Mouse (Mus musculus): ENCODE measurements around the gene Mitd1. TPM values are rescaled to one million over a fixed set of nuclear protein-coding genes. Genes with fewer than 3 reads are reported as not detected.

The Mitd1 gene
- total RNA-seq, 2 experiments from 2014 or later, result 11.2 to 12.8 TPM

DNA sequence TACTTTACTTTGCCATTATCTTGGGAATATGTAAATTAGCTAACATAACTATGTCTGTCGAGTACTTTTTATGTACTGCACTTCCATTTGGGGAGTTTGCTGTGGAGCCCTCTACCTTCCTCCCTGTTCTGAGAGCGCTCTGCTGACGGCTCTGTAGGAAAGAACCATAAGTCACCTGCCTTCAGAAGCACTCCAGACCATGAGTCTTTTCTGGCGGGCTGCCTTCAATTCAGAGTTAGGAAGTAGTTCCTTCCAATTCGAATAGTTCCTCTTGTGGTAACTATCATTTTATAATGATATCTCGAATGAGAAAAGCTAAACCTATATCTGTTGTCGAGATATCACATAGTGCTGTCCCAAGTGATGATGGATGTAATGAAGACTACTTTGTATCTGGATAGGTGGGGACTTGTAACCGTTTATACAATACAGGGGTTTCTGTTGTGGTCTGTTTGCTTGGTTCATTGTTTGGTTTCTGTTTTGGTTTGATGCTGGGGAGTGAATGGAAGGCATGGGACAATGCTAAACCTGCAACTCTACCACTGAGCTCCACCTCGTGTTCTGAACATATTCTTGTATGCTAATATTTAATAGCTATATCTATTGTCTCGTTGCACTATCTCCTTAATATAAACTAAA, 22.4 kb downstream of the Mitd1 start:
- DNase-seq, result no peak

DNA sequence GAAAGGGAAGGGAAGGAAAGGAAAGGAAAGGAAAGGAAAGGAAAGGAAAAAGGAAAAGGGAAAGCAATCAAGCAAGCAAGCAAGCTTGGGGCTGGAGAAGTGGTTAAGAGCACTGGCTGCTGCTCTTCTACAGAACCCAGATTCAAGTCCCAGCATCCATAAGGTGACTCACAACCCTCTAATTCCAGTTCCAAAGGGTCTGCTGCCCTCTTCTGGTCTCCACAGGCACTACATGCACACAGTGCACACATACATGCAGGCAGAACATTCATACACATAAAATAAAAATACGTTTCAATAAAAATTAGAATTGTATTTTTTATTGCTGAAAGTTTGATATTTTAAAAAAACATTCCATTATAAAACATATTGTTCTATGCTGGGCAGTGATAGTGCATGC, 23.2 kb downstream of the Mitd1 start:
- peak; percentile 69 to 70 for DNase-seq

DNA sequence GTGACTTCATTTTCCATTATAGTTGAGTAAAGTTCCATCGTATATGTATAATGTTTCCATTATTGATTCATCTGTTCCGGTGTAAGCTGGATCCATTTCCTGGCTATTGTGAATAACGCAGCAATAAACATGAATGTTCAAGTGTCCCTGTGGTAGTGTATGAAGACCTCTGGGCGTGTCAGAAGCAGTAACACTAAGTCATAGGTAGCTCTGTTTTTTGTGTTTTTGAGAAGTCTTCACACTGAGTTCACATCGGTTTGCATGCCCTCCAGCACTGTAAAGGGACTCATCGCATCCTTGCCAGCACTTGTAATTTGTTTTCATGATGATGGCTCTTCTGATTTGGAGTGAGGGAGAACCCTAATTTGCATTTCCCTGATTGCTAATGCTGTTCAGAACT, 23.9 kb downstream of the Mitd1 start, which contains the start of gene Tsga10:
TSS of gene Tsga10 (minus strand) at position 144 of the 400 bp plus-strand sequence.
- DNase-seq, result no peak

DNA sequence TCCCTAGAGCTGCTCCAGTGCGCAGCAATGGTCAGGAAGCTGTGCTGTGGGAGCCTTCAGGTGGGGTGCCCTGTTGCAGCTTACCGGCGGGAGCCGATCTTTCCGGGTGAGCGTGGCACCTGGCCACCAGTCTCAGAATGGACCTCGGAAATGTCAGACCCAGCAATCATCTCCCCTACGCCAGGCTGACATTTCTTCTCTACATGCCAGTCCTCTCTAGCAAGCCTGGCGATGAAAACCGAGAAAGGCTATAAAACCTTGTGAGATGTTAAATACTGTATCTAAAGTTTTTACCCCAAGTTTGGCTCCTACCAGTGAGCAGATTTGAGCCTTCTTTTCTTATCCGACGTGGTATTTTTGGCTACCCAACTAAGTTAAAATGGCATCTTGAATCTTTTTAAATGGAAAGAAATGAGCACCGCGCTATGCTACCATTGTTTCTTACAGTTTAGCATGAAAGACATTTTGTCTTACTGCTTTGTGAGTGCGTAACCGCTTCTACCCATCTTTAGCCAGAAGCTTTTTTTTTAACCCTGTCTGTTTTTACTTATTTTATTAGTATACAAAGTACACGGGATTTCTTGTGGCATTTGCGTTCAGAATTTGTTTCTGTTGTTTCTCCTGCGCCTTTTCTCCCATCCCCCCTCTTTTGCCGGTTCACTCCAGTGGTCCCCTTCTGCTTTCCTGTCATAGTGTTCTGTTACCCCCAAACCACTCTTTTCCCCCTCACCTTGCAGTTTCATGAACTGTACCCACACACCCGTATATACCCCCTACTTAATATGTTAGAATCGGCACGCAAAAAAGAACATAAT, 24.6 kb downstream of the Mitd1 start:
- no peak for DNase-seq

DNA sequence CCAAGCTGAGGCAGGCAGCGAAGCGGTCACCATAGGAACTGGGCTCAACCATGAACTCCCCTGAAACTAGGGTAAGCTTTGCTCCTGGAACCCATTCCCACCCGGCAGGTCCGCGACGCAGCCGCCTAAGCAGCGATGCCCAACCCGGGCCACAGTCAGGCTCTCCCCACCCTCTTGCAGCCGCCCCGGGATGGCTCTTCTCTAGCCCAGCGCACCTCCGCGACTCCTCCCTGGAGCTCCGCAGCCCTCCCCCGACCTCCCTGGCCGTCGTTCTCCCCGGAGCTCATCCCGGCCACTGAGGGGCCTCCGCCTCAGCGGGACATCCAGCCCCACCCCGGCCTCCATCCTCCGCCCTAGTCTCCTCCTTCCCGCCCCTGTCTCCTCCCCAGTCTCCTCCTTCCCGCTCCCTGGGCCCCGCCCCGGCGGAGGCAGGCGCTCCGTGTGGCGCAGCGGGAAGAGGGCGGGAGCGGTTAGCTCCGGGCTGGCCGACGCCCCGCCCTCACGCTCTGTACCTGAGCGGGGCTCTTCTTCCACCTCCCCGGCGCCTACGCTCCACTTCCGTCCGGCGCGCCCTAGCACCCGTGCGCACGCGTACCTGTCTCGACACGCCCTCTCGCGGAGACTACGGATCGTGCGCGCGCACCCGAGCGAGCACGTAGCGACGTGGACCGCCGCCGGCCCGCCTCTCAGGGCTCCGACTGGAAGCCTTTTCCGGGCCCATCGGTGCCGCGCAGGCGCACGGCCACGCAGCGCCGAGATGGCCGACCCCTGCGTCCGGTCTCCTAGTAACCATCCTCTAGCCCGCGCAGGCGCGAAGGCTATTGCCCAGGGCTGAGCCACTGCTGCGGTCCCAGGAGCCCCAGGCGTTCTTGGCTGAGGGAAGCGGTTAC, 25.5 kb downstream of the Mitd1 start:
- DNase-seq, result peak; percentile 99 to 100

DNA sequence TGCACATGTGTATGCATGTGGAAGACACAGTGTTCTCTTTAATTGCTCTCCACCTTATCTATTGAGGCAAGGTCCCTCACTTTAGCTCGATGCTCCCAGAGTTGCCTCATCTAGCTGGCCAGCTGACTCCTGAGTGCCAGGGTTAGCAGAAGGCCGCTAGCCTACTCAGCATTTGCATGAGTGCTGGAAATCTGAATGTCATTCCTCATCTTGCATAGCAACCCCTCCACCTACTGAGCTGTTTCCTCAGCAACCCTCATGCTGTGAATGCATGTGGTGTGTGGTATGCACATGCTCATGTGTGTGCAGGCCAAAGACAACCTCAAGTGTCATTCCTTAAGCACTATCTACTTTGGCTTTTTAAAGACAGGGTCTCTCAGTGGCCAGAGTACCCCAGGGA, 39.5 kb downstream of the Mitd1 start:
- no peak for DNase-seq

DNA sequence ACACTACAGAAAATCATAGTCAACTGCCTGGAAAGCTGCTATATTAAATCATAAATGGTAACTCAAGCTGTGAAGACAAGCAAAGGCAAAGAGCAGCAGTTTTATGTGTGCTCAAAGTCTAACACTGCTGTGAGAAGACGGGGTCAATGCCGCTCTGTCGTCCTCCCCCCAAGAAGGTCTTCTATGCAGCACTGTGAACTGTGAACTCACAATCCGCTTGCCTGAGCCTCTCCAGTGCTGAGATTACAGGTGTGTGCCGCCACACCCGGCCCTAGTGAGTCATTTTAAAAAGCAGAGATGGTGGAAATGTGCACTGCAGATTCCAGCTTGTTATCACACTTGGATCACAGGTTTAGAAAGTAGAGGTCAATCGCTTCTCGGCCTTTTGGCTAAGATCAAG, 43.3 kb downstream of the Mitd1 start:
- no peak for DNase-seq

DNA sequence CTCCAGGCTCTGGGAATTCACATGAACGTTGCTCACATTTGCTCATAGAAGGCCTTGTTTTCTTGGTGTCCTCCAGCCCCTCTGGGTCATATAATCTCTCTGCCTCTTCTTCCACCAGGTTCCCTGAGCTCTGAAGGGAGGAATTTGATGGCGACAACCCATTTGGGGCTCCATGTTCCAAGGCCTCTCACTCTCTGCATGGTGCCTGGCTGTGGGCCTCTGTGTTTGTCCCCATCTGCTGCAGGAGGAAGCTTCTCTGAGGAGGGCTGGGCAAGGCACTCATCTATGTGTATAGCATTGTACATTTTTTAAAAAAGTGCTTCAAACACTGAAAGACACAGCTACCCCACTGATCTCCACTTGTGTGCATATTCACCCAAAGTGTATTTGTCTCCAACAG, 58.5 kb downstream of the Mitd1 start:
- no peak for DNase-seq

Other genes with a start within 250 kb of the Mitd1 start
- 1 to 10 TPM; 2.3 to 2.4 TPM for gene 2010300C02Rik, start 170.3 kb downstream of the Mitd1 start, total RNA-seq (2021)
- 1 to 10 TPM; 5.1 to 5.2 TPM for gene Tsga10, start 24.0 kb downstream of the Mitd1 start, total RNA-seq (2021)
- gene Lipt1, start 18.7 kb downstream of the Mitd1 start, total RNA-seq (2021), result 10 to 100 TPM; 10.4 to 13.8 TPM
- 100 to 1,000 TPM; 211 to 224 TPM for gene Mrpl30, start 66 bp upstream of the Mitd1 start, total RNA-seq (2021)
- gene Lyg2, start 26.1 kb upstream of the Mitd1 start, total RNA-seq (2021), result not detected
- gene Lyg1, start 67.3 kb upstream of the Mitd1 start, total RNA-seq (2021), result not detected
- 10 to 100 TPM; 78.2 to 83.3 TPM for gene Txndc9, start 107.5 kb upstream of the Mitd1 start, total RNA-seq (2021)
- gene Eif5b, start 107.6 kb upstream of the Mitd1 start, total RNA-seq (2021), result 10 to 100 TPM; 41.6 to 46.9 TPM
- gene Rev1, start 239.4 kb upstream of the Mitd1 start, total RNA-seq (2021), result 10 to 100 TPM; 22.4 to 23.5 TPM